Mouse (Mus musculus): Measurements from ENCODE around the gene Ak3.
"Not testable (repeated sequence)": the region's sequence is repeated elsewhere in the genome, so short reads cannot be mapped to it uniquely, and the experiment has no call there.

Gene Ak3

GRCm38 (mm10) chr19:29044353-29044768 is 3.4 kb downstream of the Ak3 start:
- DNase-seq (ENCODE audit: low spot score): no peak

- no peak for DNase-seq (ENCODE audit: low spot score)
Measured at GRCm38 (mm10) chr19:29042647-29043046, 5.1 kb downstream of the Ak3 start.

- DNase-seq (ENCODE audit: low spot score): no peak
Measured at GRCm38 (mm10) chr19:29042143-29042542, 5.6 kb downstream of the Ak3 start.

GRCm38 (mm10) chr19:29040206-29040605 is 7.6 kb downstream of the Ak3 start:
- DNase-seq (ENCODE audit: low spot score): no peak

GRCm38 (mm10) chr19:29039334-29039733 is 8.4 kb downstream of the Ak3 start:
- no peak for DNase-seq (ENCODE audit: low spot score)

- DNase-seq (ENCODE audit: low spot score): peak; percentile 49
Measured at GRCm38 (mm10) chr19:29037541-29037940, 10.2 kb downstream of the Ak3 start.

GRCm38 (mm10) chr19:29037026-29037425 is 10.7 kb downstream of the Ak3 start:
- DNase-seq (ENCODE audit: low spot score): peak; percentile 76

GRCm38 (mm10) chr19:29032662-29033061 is 15.1 kb downstream of the Ak3 start:
- DNase-seq (ENCODE audit: low spot score): no peak

- DNase-seq (ENCODE audit: low spot score): no peak
Measured at GRCm38 (mm10) chr19:29031788-29032187, 16.0 kb downstream of the Ak3 start.

- DNase-seq (ENCODE audit: low spot score): no peak
Measured at GRCm38 (mm10) chr19:29024391-29024947, 23.3 kb downstream of the Ak3 start.

GRCm38 (mm10) chr19:29021754-29022345 is 25.9 kb downstream of the Ak3 start:
- no peak for DNase-seq (ENCODE audit: low spot score)

GRCm38 (mm10) chr19:29019647-29020046 is 28.1 kb downstream of the Ak3 start:
- DNase-seq (ENCODE audit: low spot score): no peak

- no peak for DNase-seq (ENCODE audit: low spot score)
Measured at GRCm38 (mm10) chr19:29016786-29017185, 31.0 kb downstream of the Ak3 start.

- DNase-seq (ENCODE audit: low spot score): peak; percentile 41
Measured at GRCm38 (mm10) chr19:29016204-29016765, 31.5 kb downstream of the Ak3 start.

- peak; percentile 43 for DNase-seq (ENCODE audit: low spot score)
Measured at GRCm38 (mm10) chr19:29015410-29016203, 32.2 kb downstream of the Ak3 start.

GRCm38 (mm10) chr19:29014466-29015055 is 33.2 kb downstream of the Ak3 start:
- DNase-seq (ENCODE audit: low spot score): peak; percentile 78

- DNase-seq (ENCODE audit: low spot score): peak; percentile 78
Measured at GRCm38 (mm10) chr19:29011355-29011990, 36.3 kb downstream of the Ak3 start.

- DNase-seq (ENCODE audit: low spot score): no peak
Measured at GRCm38 (mm10) chr19:29009046-29009445, 38.7 kb downstream of the Ak3 start.

GRCm38 (mm10) chr19:29008069-29008706 is 39.6 kb downstream of the Ak3 start:
- no peak for DNase-seq (ENCODE audit: low spot score)

- not testable (repeated sequence) for DNase-seq (ENCODE audit: low spot score)
Measured at GRCm38 (mm10) chr19:29000321-29000720, 47.4 kb downstream of the Ak3 start.

- DNase-seq (ENCODE audit: low spot score): no peak
Measured at GRCm38 (mm10) chr19:28997976-28998630, 49.7 kb downstream of the Ak3 start.
